Mouse (Mus musculus) lung, postnatal 0 days (tissue): Measurements from ENCODE around the gene Epb41.

Experiments used
- CTCF ChIP-seq: IDR thresholded peaks from 2 replicates; pipeline ENCODE4 v1.5.1; 2016; ENCODE audit warnings: antibody characterized with exemption, mild to moderate bottlenecking
- EP300 ChIP-seq: IDR thresholded peaks from 2 replicates; pipeline ENCODE4 v1.6.1; 2016; ENCODE audit warnings: antibody characterized with exemption, mild to moderate bottlenecking, control low read depth

- TF ChIP-seq CTCF (no peak), EP300 (no peak)
These were observed 195.4 kb downstream of the Epb41 start for GRCm38 (mm10) chr4:131879692-131880091.
